Mouse (Mus musculus) gastrocnemius, adult 8-10 months (tissue): ENCODE results near the gene Pmch. TPM values are rescaled to one million over a fixed set of nuclear protein-coding genes. Genes with fewer than 3 reads are reported as not detected.

Source experiments
- DNase-seq, 2 experiments: peaks; one replicate each; pipeline ENCODE4 v3.0.0; 2022; ENCODE audit warnings: low spot score in 2 of 2
- total RNA-seq, 4 experiments: library from RNA; stranded (reverse); gene quantifications; 2 replicates each; pipeline ENCODE4 v1.2.4; 2022

Pmch gene
- total RNA-seq, result not detected

- no peak for DNase-seq
Measured at GRCm38 (mm10) chr10:88090772-88091171, at the start of gene Pmch. Gene Pmch, plus strand, starts transcription at chr10:88091072.

GRCm38 (mm10) chr10:88044297-88044696 is 46.6 kb upstream of the Pmch start:
- DNase-seq, result no peak

GRCm38 (mm10) chr10:88046098-88046771 is 44.6 kb upstream of the Pmch start:
- DNase-seq, result peak in 1 of 2 experiments; percentile 5

GRCm38 (mm10) chr10:88054233-88054985 is 36.5 kb upstream of the Pmch start:
- DNase-seq, result no peak

- DNase-seq, result no peak
Measured at GRCm38 (mm10) chr10:88056950-88057649, 33.8 kb upstream of the Pmch start.

GRCm38 (mm10) chr10:88063436-88063835 is 27.4 kb upstream of the Pmch start:
- no peak for DNase-seq

GRCm38 (mm10) chr10:88064872-88065271 is 26.0 kb upstream of the Pmch start:
- DNase-seq, result no peak

GRCm38 (mm10) chr10:88067377-88067776 is 23.5 kb upstream of the Pmch start:
- no peak for DNase-seq

- DNase-seq, result no peak
Measured at GRCm38 (mm10) chr10:88106169-88106568, 15.3 kb downstream of the Pmch start.

GRCm38 (mm10) chr10:88113290-88113689 is 22.4 kb downstream of the Pmch start:
- DNase-seq, result no peak

- DNase-seq, result no peak
Measured at GRCm38 (mm10) chr10:88119721-88120120, 28.8 kb downstream of the Pmch start.

- DNase-seq, result no peak
Measured at GRCm38 (mm10) chr10:88135630-88136029, 44.8 kb downstream of the Pmch start.

Other genes starting within 250 kb of the Pmch start
- 1 to 10 TPM; 4.8 to 9.8 (median 6.7) TPM for gene Igf1, start 232.8 kb upstream of the Pmch start, total RNA-seq
- not detected for gene Parpbp, start 55.9 kb downstream of the Pmch start, total RNA-seq
- 1 to 10 TPM; 3.3 to 6.8 (median 6.4) TPM for gene Nup37, start 55.9 kb downstream of the Pmch start, total RNA-seq
- 10 to 100 TPM; 26.3 to 30.1 (median 27.5) TPM for gene Washc3, start 110.0 kb downstream of the Pmch start, total RNA-seq